Mouse (Mus musculus): ENCODE data around the gene Top2b.

Gene Top2b

GRCm38 (mm10) chr14:16431941-16432499 lies 67.0 kb downstream of the Top2b start:
- no peak for DNase-seq

DNA sequence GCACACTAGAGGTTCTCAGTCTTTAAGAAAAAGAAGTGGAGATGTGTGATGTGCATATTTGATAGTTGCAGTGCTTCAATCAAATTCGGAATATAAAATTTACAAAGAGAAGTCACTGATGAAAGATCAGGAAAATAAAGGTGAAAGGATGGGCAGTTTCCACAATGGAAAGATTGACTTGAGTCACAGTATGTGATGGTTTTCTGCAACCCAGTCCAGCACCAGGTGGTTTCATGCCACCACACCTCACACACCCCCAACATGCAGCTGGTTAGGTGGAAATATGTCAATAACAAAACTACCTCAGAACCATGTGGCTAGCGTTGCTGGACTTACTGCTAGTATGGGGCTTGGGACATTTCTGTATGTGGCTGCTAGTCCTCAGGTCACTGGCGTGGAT lies 67.6 kb downstream of the Top2b start:
- DNase-seq: no peak

DNA sequence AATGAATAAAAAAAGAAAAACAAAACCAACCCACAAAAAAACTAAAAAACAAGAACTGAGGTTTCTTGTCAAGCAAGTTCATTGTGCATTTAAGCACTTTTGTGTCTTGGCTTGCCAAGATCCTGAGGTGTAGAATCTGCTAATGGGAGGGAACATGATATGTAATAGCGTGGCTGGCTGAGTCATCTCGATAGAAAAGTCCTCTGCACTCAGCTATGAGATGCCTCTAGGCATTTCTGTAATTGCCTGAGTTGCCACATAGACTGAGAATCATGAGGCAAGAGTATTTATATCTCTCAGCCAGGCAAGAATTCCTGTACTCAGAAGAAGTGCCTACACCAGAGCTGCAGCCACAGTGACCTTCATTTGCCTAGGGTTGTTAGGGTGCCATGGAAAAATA lies 68.2 kb downstream of the Top2b start:
- no peak for DNase-seq

DNA sequence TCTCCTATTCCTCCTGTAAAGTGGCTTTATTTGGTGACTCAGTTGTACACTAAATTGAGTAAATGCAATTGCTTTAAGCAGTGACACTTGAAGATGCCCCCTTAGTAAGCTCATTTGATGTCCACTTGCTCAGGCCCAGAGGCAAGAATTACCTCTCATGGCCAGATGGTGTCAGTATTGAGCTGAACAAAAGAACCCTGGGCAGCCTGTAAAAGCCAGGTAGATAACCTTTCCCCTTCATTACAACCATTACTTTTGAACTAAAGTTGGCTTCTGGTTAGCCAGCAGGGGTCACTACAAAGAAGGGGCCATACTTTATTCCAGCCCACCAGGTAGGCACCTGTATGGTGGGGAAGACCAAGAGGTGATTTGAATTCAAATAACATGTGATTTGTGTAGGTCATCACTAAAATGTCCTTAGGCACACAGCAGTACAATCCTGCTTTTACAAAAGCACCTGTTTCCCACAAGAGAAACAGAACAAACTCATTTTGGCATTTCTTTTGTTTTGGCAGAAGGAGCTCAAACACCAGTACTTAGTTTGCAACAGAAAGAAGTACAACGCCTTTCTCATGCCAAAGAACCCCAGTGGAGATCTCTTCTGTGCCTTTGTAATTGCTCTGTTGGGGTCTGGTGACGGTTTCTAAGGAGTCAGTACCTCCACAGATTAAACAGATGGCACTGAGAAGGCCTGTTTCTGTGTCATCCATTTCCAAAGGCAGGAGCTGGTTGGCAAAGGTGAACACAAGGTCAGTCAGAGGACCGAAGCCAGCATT lies 69.6 kb downstream of the Top2b start:
- DNase-seq: peak; percentile 41

GRCm38 (mm10) chr14:16437386-16437785 lies 72.4 kb downstream of the Top2b start:
- no peak for DNase-seq

- no peak for DNase-seq
These were observed 74.6 kb downstream of the Top2b start for GRCm38 (mm10) chr14:16439385-16440126.

- no peak for DNase-seq
These were observed 79.9 kb downstream of the Top2b start for GRCm38 (mm10) chr14:16444859-16445258.

DNA sequence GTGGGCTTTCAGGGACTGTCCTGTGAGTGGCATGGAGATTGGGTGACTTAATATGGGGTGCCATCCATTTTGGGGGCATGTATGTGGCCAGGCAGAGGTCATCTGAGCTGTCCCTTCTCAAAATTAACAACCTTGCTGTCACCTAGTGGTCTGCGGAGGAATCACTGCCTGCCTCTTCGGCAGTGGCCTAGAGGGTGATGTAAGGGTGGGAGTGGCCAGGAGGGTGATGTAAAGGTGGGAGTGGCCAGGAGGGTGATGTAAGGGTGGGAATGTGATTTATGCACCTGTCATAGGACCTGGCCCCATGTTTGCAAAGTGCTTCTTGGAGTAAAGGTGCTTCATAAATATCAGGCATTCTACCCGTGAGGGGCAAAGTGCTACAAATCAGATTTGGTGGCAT lies 82.6 kb downstream of the Top2b start:
- DNase-seq: no peak

DNA sequence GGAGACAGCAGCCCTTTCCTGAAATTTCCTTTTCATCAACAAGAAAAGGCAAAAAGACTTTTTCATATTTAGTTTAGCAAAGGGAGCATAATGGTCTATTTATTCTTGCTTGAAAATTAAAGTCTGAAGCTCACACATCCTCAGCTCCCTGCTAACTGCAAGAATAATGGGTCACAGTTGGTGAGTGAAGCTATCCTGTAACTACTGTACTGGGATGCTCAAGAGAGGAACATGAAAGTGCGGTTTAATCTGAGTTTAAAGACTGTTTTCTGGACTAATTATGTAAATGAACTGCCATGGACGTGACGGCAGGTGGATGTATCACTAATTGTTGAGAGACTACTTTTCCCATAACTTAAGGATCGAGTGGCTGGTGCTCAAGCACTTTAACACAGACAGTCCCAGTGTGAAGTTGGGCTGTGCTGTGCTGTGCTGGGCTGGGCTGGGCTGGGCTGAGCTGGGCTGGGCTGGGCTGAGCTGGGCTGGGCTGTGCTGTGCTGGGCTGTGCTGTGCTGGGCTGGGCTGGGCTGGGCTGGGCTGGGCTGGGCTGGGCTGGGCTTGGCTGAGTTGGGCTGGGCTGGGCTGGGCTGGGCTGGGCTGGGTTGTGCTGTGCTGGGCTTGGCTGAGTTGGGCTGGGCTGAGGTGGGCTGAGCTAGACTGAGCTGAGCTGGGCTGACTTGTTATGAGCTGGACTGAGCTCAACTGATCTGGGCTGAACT lies 83.4 kb downstream of the Top2b start:
- no peak for DNase-seq

DNA sequence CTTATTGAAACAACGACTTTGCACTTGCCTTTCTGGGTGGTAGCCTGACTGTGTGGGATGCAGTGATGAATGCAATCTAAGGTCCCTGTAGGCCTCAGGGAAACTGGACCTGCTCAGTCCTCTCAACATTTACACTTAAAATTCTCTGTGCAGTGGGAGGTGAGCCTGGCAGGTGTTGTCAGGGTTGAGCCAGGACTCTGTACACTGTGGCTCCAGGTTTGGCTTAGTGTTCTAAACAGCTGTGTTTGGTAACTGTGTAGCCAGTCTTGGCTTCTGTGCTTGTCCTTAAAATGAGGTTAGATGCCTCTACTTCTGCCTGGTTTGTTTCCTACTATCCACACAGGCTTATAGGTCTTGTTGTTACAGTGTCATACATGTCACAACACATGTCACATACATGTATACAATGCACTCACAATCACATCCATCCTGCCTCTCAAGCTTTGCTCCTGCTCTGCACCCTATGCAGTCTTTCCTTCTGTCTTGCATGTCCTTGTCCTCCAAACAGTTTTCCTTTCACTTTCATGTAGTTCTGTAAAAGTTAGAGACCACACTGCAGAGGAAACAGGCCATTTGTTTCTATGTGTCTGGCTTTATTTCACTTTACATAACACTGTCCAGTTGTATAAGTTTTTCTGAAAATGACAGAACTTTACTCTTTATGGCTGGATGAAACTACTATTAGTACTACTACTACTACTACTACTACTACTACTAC lies 113.8 kb downstream of the Top2b start:
- no peak for DNase-seq

DNA sequence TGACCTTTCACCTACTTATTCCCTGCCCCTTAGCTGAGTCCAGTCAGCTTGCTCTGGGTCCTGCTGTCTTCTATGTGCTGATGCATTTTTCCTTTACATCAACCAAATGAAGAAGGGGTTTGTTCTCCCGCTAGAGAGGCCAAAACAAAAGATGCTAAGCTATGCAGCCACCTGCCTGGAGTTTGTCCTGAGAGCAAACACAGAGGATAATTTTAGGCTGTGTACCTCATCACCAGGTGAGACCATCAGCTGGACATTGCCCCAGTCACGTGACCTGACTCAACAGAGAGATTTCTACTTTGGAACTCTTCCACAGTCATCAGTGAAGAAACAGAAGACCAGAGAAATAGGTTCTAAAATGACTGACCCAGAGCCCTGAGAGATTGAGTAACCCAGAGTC lies 114.5 kb downstream of the Top2b start:
- DNase-seq: no peak

GRCm38 (mm10) chr14:16480621-16481020 lies 115.6 kb downstream of the Top2b start:
- no peak for DNase-seq

DNA sequence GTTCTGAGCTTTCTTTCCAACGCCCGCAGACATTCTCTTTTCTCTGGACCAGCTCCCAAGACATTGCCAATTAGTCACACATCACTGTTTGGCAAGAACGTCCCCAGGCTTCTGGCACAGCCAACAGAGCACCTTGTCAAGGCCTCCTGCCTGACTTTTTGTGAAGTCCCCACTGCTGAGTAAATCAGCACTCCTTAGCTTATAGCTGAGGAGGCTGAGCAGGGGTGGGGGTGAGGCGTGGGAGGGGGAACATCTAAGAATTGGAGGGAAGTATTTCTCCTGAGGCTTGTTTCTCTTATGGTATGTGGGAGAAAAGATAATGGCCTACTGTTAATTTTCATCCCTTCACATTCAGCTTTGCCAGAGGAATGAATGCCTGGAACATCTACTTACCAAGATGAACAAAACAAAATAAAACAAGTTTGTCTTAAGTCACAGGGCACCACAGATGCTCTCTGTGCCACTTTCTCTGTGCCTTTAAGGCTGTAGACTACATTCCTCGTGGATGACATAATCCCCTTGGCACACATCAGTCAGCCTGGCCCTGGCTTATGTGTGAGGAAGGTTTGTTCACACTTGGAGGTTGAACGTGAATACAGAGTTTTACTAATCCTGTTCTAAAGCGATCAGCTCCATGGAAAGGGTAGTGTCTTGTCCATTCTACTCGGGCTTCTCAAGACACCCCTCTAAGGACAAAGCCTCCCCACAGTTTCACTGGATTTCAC lies 118.8 kb downstream of the Top2b start:
- no peak for DNase-seq

Data from right cerebral cortex, postnatal 4 days (tissue).